Mouse (Mus musculus) liver, embryonic 14.5 days (tissue): ENCODE data around the gene Eif4a1. TPM values are rescaled to one million over a fixed set of nuclear protein-coding genes. Genes with fewer than 3 reads are reported as not detected.
A peak's percentile ranks its signal among the peaks of the same experiment; 100 is the strongest.

Source experiments
- ATAC-seq: fragments of 200-750 bp; cut with Nextera tagmentation; 2 replicates; pipeline ENCODE4 v1.8.0; 2017; ENCODE audit warnings: moderate number of reproducible peaks, mild to moderate bottlenecking, moderate library complexity; ENCODE audit not compliant: insufficient read depth
- DNase-seq, 3 experiments: peaks; one replicate each; pipeline ENCODE4 v3.0.0-alpha.2; 2012 to 2013; ENCODE audit warnings: low read depth in 3 of 3, low spot score in 3 of 3
- H3K27ac ChIP-seq: fragments of 300-500 bp; sonication (generic); 2 replicates; pipeline ENCODE4 v1.5.1; 2014; ENCODE audit warnings: moderate library complexity, mild to moderate bottlenecking, control low read depth, inconsistent platforms
- H3K27me3 ChIP-seq: fragments of 300-500 bp; sonication (generic); 2 replicates; pipeline ENCODE4 v1.6.1; 2014; ENCODE audit warnings: mild to moderate bottlenecking, low read length, moderate library complexity; ENCODE audit not compliant: control insufficient read depth, insufficient read depth
- H3K36me3 ChIP-seq: fragments of 300-500 bp; sonication (generic); replicated peaks from 2 replicates; pipeline ENCODE4 v1.6.1; 2014; ENCODE audit warnings: low read depth; ENCODE audit not compliant: control insufficient read depth, insufficient read depth
- H3K4me1 ChIP-seq, 2 experiments: fragments of 200-500 bp in 1 of 2; fragments of 300-500 bp in 1 of 2; sonication (generic) in 1 of 2; replicated peaks; 2 replicates each; pipeline ENCODE4 v1.6.1; 2012 to 2014; ENCODE audit warnings: antibody characterized with exemption in 1 of 2, inconsistent platforms in 1 of 2, low read length in 1 of 2; ENCODE audit not compliant: control insufficient read depth in 2 of 2, insufficient read depth in 2 of 2
- H3K4me2 ChIP-seq: fragments of 300-500 bp; sonication (generic); 2 replicates; pipeline ENCODE4 v1.6.1; 2014; ENCODE audit warnings: low read depth, mild to moderate bottlenecking, control low read depth, moderate library complexity
- H3K4me3 ChIP-seq, 2 experiments: fragments of 200-500 bp in 1 of 2; fragments of 300-500 bp in 1 of 2; sonication (generic) in 1 of 2; 2 replicates each; pipeline ENCODE4 v1.5.1; 2012 to 2014; ENCODE audit warnings: low read depth in 2 of 2, low read length in 2 of 2, mild to moderate bottlenecking in 2 of 2, control low read depth in 1 of 2, inconsistent platforms in 1 of 2, moderate library complexity in 1 of 2; ENCODE audit not compliant: insufficient read depth in 1 of 2
- H3K9ac ChIP-seq: fragments of 300-500 bp; sonication (generic); replicated peaks from 2 replicates; pipeline ENCODE4 v1.6.1; 2014; ENCODE audit warnings: mild to moderate bottlenecking, control low read depth, moderate library complexity
- H3K9me3 ChIP-seq: fragments of 300-500 bp; sonication (generic); 2 replicates; pipeline ENCODE4 v1.6.1; 2016; ENCODE audit warnings: low read length, mixed read lengths; ENCODE audit not compliant: control insufficient read depth
- CTCF ChIP-seq: IDR thresholded peaks from 2 replicates; pipeline ENCODE4 v1.5.1; 2016; ENCODE audit warnings: antibody characterized with exemption, low read depth, control low read depth
- EP300 ChIP-seq: IDR thresholded peaks from 2 replicates; pipeline ENCODE4 v1.6.1; 2016; ENCODE audit warnings: antibody characterized with exemption, low read depth
- WGBS: fragments of 180-500 bp; shearing (Covaris S2); extraction: QIAGEN DNeasy Blood & Tissue Kit; methylation state at CpG from one replicate; pipeline ENCODE4 v1.1.7; 2014; ENCODE audit not compliant: insufficient replicate concordance; 5-methylcytosine and 5-hydroxymethylcytosine counted together
- polyA plus RNA-seq, 2 experiments: library from polyadenylated mRNA; depleted of rRNA in 1 of 2; stranded (reverse) in 1 of 2; unstranded in 1 of 2; fragments of >200 nt; fragmentation: Nextera tagmentation in 1 of 2; extraction: Ambion mirVana in 1 of 2; gene quantifications; 2 replicates each; pipeline versions ENCODE4 v1.2.1 to v1.2.3; 2012 to 2014

Gene Eif4a1
- polyA plus RNA-seq, 2 experiments: 316 to 420 TPM

- DNase-seq: no peak
- no peaks in the 10 kb centered on the region for H3K27me3 ChIP-seq
- H3K9me3 ChIP-seq: no peaks in the 10 kb centered on the region
- no peak for TF ChIP-seq EP300
- TF ChIP-seq CTCF: no peak
- H3K36me3 ChIP-seq: no peaks in the 10 kb centered on the region
- 0 out of 2 replicates have a peak, but pooled peaks have one; percentile 29 for ATAC-seq
- 58% methylated on average over 3 of the region's 3 CpGs for WGBS
- peak overlapping the region; percentile 54 for H3K27ac ChIP-seq
- H3K9ac ChIP-seq: peak overlapping the region; percentile 24; the same call in 1 of the 2 replicates
- H3K4me2 ChIP-seq: no peak overlapping the region
- H3K4me3 ChIP-seq: no peak overlapping the region
- peaks cover 12 to 16% of the 10 kb centered on the region in 2 experiments for H3K4me1 ChIP-seq
These were observed 38.2 kb upstream of the Eif4a1 start for GRCm38 (mm10) chr11:69710470-69710869.

GRCm38 (mm10) chr11:69709554-69710446, 37.6 kb upstream of the Eif4a1 start:
- WGBS: 40% methylated on average over 11 of the region's 11 CpGs
- ATAC-seq (peak; percentile 45; the same call in 1 of the 2 replicates), DNase-seq (no peak)
- Histone ChIP-seq H3K9me3 (no peaks in the 10 kb centered on the region), H3K9ac (peak overlapping the region; percentile 24), H3K4me3 (no peak overlapping the region), H3K36me3 (no peaks in the 10 kb centered on the region), H3K27ac (peak overlapping the region; percentile 54), H3K4me2 (no peak overlapping the region), H3K4me1 (peaks cover 12 to 16% of the 10 kb centered on the region in 2 experiments), H3K27me3 (no peaks in the 10 kb centered on the region)
- TF ChIP-seq CTCF (no peak), EP300 (peak; percentile 43)

GRCm38 (mm10) chr11:69708614-69709265, 36.5 kb upstream of the Eif4a1 start:
- Histone ChIP-seq H3K4me3 (no peak overlapping the region), H3K9ac (no peak overlapping the region), H3K9me3 (no peaks in the 10 kb centered on the region), H3K4me2 (no peak overlapping the region), H3K4me1 (peaks cover 12 to 16% of the 10 kb centered on the region in 2 experiments), H3K27me3 (no peaks in the 10 kb centered on the region), H3K27ac (no peak overlapping the region), H3K36me3 (no peaks in the 10 kb centered on the region)
- WGBS: 78% methylated on average over 3 of the region's 3 CpGs
- ATAC-seq: no peak
- no peak for DNase-seq
- no peak for TF ChIP-seq EP300
- TF ChIP-seq CTCF: no peak

GRCm38 (mm10) chr11:69707873-69708381, 35.7 kb upstream of the Eif4a1 start:
- H3K27ac ChIP-seq: no peak overlapping the region
- no peaks in the 10 kb centered on the region for H3K9me3 ChIP-seq
- no peak for TF ChIP-seq EP300
- TF ChIP-seq CTCF: no peak
- DNase-seq: no peak
- 69% methylated on average over 4 of the region's 4 CpGs for WGBS
- no peak overlapping the region for H3K4me3 ChIP-seq
- no peak for ATAC-seq
- H3K27me3 ChIP-seq: no peaks in the 10 kb centered on the region
- H3K4me2 ChIP-seq: no peak overlapping the region
- H3K36me3 ChIP-seq: no peaks in the 10 kb centered on the region
- H3K4me1 ChIP-seq: peaks cover 12 to 16% of the 10 kb centered on the region in 2 experiments
- no peak overlapping the region for H3K9ac ChIP-seq

- H3K27me3 ChIP-seq: no peaks in the 10 kb centered on the region
- ATAC-seq (no peak), DNase-seq (no peak)
- H3K36me3 ChIP-seq: no peaks in the 10 kb centered on the region
- H3K9me3 ChIP-seq: no peaks in the 10 kb centered on the region
- no peak overlapping the region for H3K4me2 ChIP-seq
- no peak overlapping the region for H3K27ac ChIP-seq
- peaks cover 12 to 16% of the 10 kb centered on the region in 2 experiments for H3K4me1 ChIP-seq
- no peak for TF ChIP-seq EP300
- TF ChIP-seq CTCF: no peak
- 79% methylated on average over 4 of the region's 4 CpGs for WGBS
- H3K9ac ChIP-seq: no peak overlapping the region
- H3K4me3 ChIP-seq: no peak overlapping the region
These were observed 35.2 kb upstream of the Eif4a1 start for GRCm38 (mm10) chr11:69707480-69707847.
